Mouse (Mus musculus) heart, postnatal 0 days (tissue): ENCODE results near the gene Trafd1. TPM values are rescaled to one million over a fixed set of nuclear protein-coding genes. Genes with fewer than 3 reads are reported as not detected.

ENCODE experiments used
- ATAC-seq: fragments of 200-750 bp; cut with Nextera tagmentation; 2 replicates; pipeline ENCODE4 v1.8.0; 2017; ENCODE audit warnings: low read depth, moderate number of reproducible peaks, moderate library complexity; ENCODE audit not compliant: insufficient read depth
- DNase-seq: peaks from one replicate; pipeline ENCODE4 v3.0.0-alpha.2; 2016; ENCODE audit warnings: low spot score
- H3K27ac ChIP-seq: fragments of 300-500 bp; sonication (generic); 2 replicates; pipeline ENCODE4 v1.5.1; 2014; ENCODE audit warnings: low read depth, mild to moderate bottlenecking
- H3K27me3 ChIP-seq: fragments of 300-500 bp; sonication (generic); 2 replicates; pipeline ENCODE4 v1.6.1; 2014; ENCODE audit warnings: low read length, mixed read lengths; ENCODE audit not compliant: control insufficient read depth, insufficient read depth
- H3K36me3 ChIP-seq: fragments of 300-500 bp; sonication (generic); replicated peaks from 2 replicates; pipeline ENCODE4 v1.6.1; 2014; ENCODE audit warnings: low read length, mixed read lengths; ENCODE audit not compliant: control insufficient read depth, insufficient read depth
- H3K4me1 ChIP-seq: fragments of 300-500 bp; sonication (generic); 2 replicates; pipeline ENCODE4 v1.6.1; 2014; ENCODE audit warnings: antibody characterized with exemption; ENCODE audit not compliant: control insufficient read depth, insufficient read depth
- H3K4me2 ChIP-seq: fragments of 300-500 bp; sonication (generic); 2 replicates; pipeline ENCODE4 v1.6.1; 2014; ENCODE audit warnings: low read depth, mild to moderate bottlenecking, low read length, moderate library complexity
- H3K4me3 ChIP-seq: fragments of 300-500 bp; sonication (generic); 2 replicates; pipeline ENCODE4 v1.5.1; 2014; ENCODE audit warnings: low read depth, low read length
- H3K9ac ChIP-seq: fragments of 300-500 bp; sonication (generic); replicated peaks from 2 replicates; pipeline ENCODE4 v1.6.1; 2014; ENCODE audit warnings: low read depth, low read length, mixed read lengths
- H3K9me3 ChIP-seq: fragments of 300-500 bp; sonication (generic); replicated peaks from 2 replicates; pipeline ENCODE4 v1.6.1; 2016; ENCODE audit warnings: low read length; ENCODE audit not compliant: control insufficient read depth
- CTCF ChIP-seq: IDR thresholded peaks from 2 replicates; pipeline ENCODE4 v1.5.1; 2016; ENCODE audit warnings: antibody characterized with exemption, control low read depth, low read depth
- EP300 ChIP-seq: IDR thresholded peaks from 2 replicates; pipeline ENCODE4 v1.6.1; 2016; ENCODE audit warnings: antibody characterized with exemption, low read depth
- WGBS: fragments of 180-500 bp; shearing (Covaris S2); extraction: QIAGEN DNeasy Blood & Tissue Kit; methylation state at CpG from one replicate; pipeline ENCODE4 v1.1.7; 2014; 5-methylcytosine and 5-hydroxymethylcytosine counted together
- polyA plus RNA-seq: library from polyadenylated mRNA; unstranded; fragments of >200 nt; fragmentation: Nextera tagmentation; extraction: Ambion mirVana; gene quantifications from 2 replicates; pipeline ENCODE4 v1.2.1, GENCODE M21; 2015
- total RNA-seq: library from RNA; depleted of rRNA; stranded (reverse); fragments of >200 nt; gene quantifications from 2 replicates; pipeline ENCODE4 v1.2.3, GENCODE M21; 2014; ENCODE audit warnings: low replicate concordance; rRNA removed

Trafd1 gene
- total RNA-seq (83.8 and 113 TPM in 2 replicates), polyA plus RNA-seq (67.2 and 67.7 TPM in 2 replicates)

GRCm38 (mm10) chr5:121385461-121386119, at the start of gene Trafd1:
TSS of gene Trafd1 (minus strand) at chr5:121385632.
- Histone ChIP-seq H3K4me3 (peak within 1 kb of the TSS; percentile 83), H3K36me3 (peaks cover 22% of the 10 kb centered on the region), H3K4me2 (peak within 1 kb of the TSS; percentile 60), H3K27me3 (no peaks in the 10 kb centered on the region), H3K9ac (peak within 1 kb of the TSS; percentile 90), H3K27ac (peak within 1 kb of the TSS; percentile 97), H3K9me3 (no peaks in the 10 kb centered on the region), H3K4me1 (peaks cover 4% of the 10 kb centered on the region; the same call in 1 of the 2 replicates)
- ATAC-seq = peak; percentile 92
- under 1% methylated on average over 36 of the region's 45 CpGs for WGBS
- no peak for TF ChIP-seq CTCF
- TF ChIP-seq EP300 = no peak
- DNase-seq = peak; percentile 96

- Histone ChIP-seq H3K4me1 (no peaks in the 10 kb centered on the region), H3K27ac (no peak overlapping the region), H3K4me2 (no peak overlapping the region), H3K4me3 (no peak overlapping the region), H3K27me3 (no peaks in the 10 kb centered on the region), H3K9ac (no peak overlapping the region), H3K9me3 (no peaks in the 10 kb centered on the region), H3K36me3 (peaks cover 100% of the 10 kb centered on the region)
- 84% methylated on average over 3 of the region's 3 CpGs for WGBS
- TF ChIP-seq EP300 (no peak), CTCF (no peak)
- DNase-seq (no peak), ATAC-seq (no peak)
These were observed 43.5 kb upstream of the Trafd1 start for GRCm38 (mm10) chr5:121428954-121429353.

GRCm38 (mm10) chr5:121423297-121423696, 37.9 kb upstream of the Trafd1 start:
- H3K4me2 ChIP-seq = no peak overlapping the region
- no peaks in the 10 kb centered on the region for H3K9me3 ChIP-seq
- no peaks in the 10 kb centered on the region for H3K4me1 ChIP-seq
- ATAC-seq = no peak
- DNase-seq = no peak
- no peak overlapping the region for H3K27ac ChIP-seq
- 82% methylated on average over 10 of the region's 10 CpGs for WGBS
- no peak overlapping the region for H3K9ac ChIP-seq
- no peak for TF ChIP-seq EP300
- TF ChIP-seq CTCF = no peak
- peaks cover 98% of the 10 kb centered on the region for H3K36me3 ChIP-seq
- no peak overlapping the region for H3K4me3 ChIP-seq
- H3K27me3 ChIP-seq = no peaks in the 10 kb centered on the region

GRCm38 (mm10) chr5:121422787-121423186, 37.4 kb upstream of the Trafd1 start:
- DNase-seq (no peak), ATAC-seq (no peak)
- TF ChIP-seq CTCF (no peak), EP300 (no peak)
- Histone ChIP-seq H3K4me3 (no peak overlapping the region), H3K9me3 (no peaks in the 10 kb centered on the region), H3K4me1 (no peaks in the 10 kb centered on the region), H3K9ac (no peak overlapping the region), H3K36me3 (peaks cover 98% of the 10 kb centered on the region), H3K27me3 (no peaks in the 10 kb centered on the region), H3K4me2 (no peak overlapping the region), H3K27ac (no peak overlapping the region)
- 88% methylated on average over 6 of the region's 6 CpGs for WGBS

GRCm38 (mm10) chr5:121420721-121421120, 35.3 kb upstream of the Trafd1 start:
- 92% methylated on average over 9 of the region's 9 CpGs for WGBS
- peaks cover 98% of the 10 kb centered on the region for H3K36me3 ChIP-seq
- no peaks in the 10 kb centered on the region for H3K4me1 ChIP-seq
- no peaks in the 10 kb centered on the region for H3K9me3 ChIP-seq
- no peaks in the 10 kb centered on the region for H3K27me3 ChIP-seq
- no peak overlapping the region for H3K4me3 ChIP-seq
- no peak for TF ChIP-seq CTCF
- TF ChIP-seq EP300 = no peak
- no peak overlapping the region for H3K9ac ChIP-seq
- no peak overlapping the region for H3K4me2 ChIP-seq
- H3K27ac ChIP-seq = no peak overlapping the region
- ATAC-seq = no peak
- DNase-seq = no peak

GRCm38 (mm10) chr5:121410975-121411374, 25.5 kb upstream of the Trafd1 start:
- no peak overlapping the region for H3K27ac ChIP-seq
- H3K9ac ChIP-seq = no peak overlapping the region
- WGBS = 87% methylated on average over 4 of the region's 4 CpGs
- no peak for ATAC-seq
- no peaks in the 10 kb centered on the region for H3K9me3 ChIP-seq
- H3K4me3 ChIP-seq = no peak overlapping the region
- DNase-seq = no peak
- peaks cover 82% of the 10 kb centered on the region for H3K36me3 ChIP-seq
- no peaks in the 10 kb centered on the region for H3K4me1 ChIP-seq
- TF ChIP-seq EP300 (no peak), CTCF (no peak)
- no peaks in the 10 kb centered on the region for H3K27me3 ChIP-seq
- no peak overlapping the region for H3K4me2 ChIP-seq
